Mouse (Mus musculus): ENCODE measurements around the gene Ppip5k1. TPM values are rescaled to one million over a fixed set of nuclear protein-coding genes. Genes with fewer than 3 reads are reported as not detected.
"Not testable (repeated sequence)": the region's sequence is repeated elsewhere in the genome, so short reads cannot be mapped to it uniquely, and the experiment has no call there.

Gene Ppip5k1
- polyA plus RNA-seq (2015; fragmentation: Nextera tagmentation; extraction: Ambion mirVana): 19.8 and 21.3 TPM in 2 replicates

DNA sequence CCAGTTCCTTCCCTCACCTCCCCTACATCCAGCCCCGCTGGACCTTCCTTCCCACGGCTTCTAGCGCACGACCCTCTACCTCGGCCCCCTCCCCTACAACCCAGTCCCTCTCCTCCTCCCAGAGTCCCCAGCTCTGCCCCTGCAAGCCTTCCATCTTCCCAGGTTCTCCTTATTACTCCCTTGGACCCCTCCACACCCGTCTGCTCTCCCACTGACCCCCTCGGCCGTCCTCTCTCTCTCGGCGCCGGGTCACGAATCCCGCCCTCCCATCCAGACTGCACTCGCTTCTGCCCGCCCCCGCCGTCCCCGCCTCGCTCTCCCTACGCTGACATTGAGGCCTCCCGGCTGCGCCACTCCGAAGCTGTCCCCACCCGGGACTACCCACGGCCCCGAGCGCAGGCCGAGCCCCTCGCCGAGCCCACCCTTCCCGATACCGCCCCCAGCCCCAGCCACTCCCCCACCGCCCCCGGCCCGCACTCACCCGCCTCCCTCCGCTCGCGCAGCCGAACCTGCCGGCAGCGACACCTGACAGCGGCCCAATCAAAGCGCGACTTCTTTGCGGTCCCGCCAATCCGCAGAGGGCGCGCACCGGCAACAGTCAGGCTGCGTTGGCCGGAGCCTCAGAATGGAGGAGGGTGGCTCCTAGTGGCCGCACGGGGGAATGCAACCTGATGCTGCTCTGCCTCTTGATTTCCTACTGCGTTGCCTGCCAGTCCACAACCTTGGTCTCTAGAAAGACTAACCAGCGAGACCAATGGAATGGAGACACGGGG lies at the start of gene Ppip5k1:
Gene Ppip5k1 (minus strand): TSS at position 577 of the 773 bp plus-strand sequence.
- Histone ChIP-seq H3K36me3 (peaks cover 2% of the 10 kb centered on the region), H3K9ac (peak within 1 kb of the TSS; percentile 85), H3K27me3 (no peaks in the 10 kb centered on the region), H3K4me3 (peak within 1 kb of the TSS; percentile 77), H3K27ac (replicated peaks) (peak within 1 kb of the TSS; percentile 88), H3K9me3 (no peaks in the 10 kb centered on the region), H3K4me1 (replicated peaks) (peaks cover 25% of the 10 kb centered on the region), H3K4me2 (peak within 1 kb of the TSS; percentile 80)
- under 1% methylated on average over 57 of the region's 58 CpGs for WGBS
- ATAC-seq (ENCODE audit: low FRiP score, low read depth): peak; percentile 96

DNA sequence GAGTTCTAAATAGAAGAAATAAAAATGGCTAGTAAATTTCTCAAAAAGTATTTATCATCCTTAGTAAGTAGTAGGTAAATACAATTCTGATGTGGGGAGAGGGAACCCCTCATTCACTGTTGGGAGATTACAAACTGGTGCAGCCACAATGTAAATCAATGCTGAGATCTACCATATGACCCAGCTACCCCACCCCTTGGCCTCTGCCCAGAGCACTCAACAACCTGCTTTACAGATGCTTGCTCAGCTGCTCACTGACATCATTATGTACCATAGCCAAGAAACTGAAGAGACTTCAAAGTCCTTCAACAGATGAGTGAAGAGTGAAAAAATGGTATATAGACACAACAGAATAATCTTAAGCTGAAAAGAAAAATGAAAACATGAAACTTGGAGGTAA lies 48.1 kb upstream of the Ppip5k1 start:
- no peak overlapping the region for H3K4me2 ChIP-seq
- no peaks in the 10 kb centered on the region for H3K9me3 ChIP-seq
- ATAC-seq (ENCODE audit: low FRiP score, low read depth): no peak
- no peaks in the 10 kb centered on the region for H3K36me3 ChIP-seq
- H3K9ac ChIP-seq: no peak overlapping the region
- H3K27ac ChIP-seq (replicated peaks): no peak overlapping the region
- no peaks in the 10 kb centered on the region for H3K4me1 ChIP-seq (replicated peaks)
- no peaks in the 10 kb centered on the region for H3K27me3 ChIP-seq
- H3K4me3 ChIP-seq: no peak overlapping the region

DNA sequence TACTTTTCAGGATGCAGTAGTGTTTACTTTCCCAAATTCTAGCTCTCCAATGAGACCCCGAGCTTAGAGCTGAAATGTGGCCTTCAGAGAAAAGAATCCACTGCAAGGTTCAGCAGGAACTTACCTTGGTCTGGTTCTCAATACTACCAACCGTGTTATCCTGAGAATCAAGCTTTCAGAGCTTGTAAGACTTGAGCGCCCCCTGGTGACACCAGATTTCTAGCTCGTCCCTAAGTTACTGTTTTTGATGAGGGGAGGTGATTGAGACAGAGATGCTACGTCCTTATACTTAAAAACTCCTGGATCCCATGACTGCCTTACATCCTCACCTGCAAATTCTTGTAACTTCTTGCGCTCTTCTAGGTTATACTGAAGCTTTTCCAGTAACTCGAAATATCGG lies 41.4 kb upstream of the Ppip5k1 start:
- Histone ChIP-seq H3K27ac (replicated peaks) (no peak overlapping the region), H3K4me3 (no peak overlapping the region), H3K4me1 (replicated peaks) (no peaks in the 10 kb centered on the region), H3K9me3 (no peaks in the 10 kb centered on the region), H3K36me3 (no peaks in the 10 kb centered on the region), H3K9ac (no peak overlapping the region), H3K27me3 (no peaks in the 10 kb centered on the region), H3K4me2 (no peak overlapping the region)
- 13% methylated on average over 8 of the region's 8 CpGs for WGBS
- 0 out of 2 replicates have a peak, but pooled peaks have one; percentile 56 for ATAC-seq (ENCODE audit: low FRiP score, low read depth)

DNA sequence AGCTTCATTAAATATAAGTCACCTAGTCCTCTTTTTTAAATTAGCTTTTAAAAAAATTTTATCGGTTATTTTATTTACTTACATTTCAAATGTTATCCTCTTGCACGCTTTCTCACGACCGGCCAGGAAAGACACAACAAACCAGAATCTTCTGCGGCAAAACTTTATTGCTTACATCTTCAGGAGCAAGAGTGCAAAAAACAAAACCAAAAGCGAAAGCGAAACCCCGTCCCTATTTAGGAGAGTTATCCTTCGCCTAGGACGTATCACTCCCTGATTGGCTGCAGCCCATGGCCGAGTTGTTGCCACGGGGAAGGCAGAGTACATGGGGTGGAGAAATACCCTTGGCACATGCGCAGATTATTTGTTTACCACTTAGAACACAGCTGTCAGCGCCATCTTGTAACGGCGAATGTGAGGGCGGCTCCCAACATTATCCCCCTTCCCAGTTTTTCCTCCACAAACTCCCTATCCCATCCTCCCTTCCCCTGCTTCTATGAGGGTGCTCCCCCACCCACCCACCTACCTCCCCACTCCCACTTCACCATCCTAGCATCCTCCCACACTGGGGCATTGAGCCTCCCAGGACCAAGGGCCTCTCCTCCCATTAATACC lies 31.9 kb upstream of the Ppip5k1 start, which contains the start of gene Strc:
Gene Strc (minus strand): TSS at position 208 of the 615 bp plus-strand sequence.
- not testable (repeated sequence) for H3K4me1 ChIP-seq (replicated peaks); ATAC-seq (ENCODE audit: low FRiP score, low read depth); H3K36me3 ChIP-seq; H3K27ac ChIP-seq (replicated peaks); H3K27me3 ChIP-seq; H3K9me3 ChIP-seq; H3K4me2 ChIP-seq; H3K4me3 ChIP-seq; H3K9ac ChIP-seq
- 95% methylated on average over 17 of the region's 17 CpGs for WGBS

DNA sequence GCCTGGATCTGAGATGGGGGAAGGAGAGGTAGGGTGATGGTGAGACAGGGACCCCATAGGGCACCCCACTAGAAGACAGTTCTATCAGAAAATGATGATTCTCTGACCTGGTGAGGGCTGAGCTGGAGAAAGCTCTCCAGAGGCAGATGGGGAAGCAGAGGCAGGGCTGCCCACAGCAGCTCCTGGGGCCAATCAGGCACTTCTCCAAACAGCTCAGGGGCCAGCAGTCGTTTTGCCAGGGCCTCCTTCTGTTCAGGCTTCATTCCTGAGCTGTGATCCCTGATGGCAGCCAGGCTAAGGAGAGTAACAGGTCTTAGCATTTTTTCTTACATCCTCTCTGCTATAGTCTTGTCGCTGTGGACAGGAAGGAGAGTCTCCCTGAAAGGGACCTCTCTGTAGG lies 19.6 kb upstream of the Ppip5k1 start:
- Histone ChIP-seq H3K27ac (replicated peaks) (no peak overlapping the region), H3K4me1 (replicated peaks) (no peaks in the 10 kb centered on the region), H3K9ac (no peak overlapping the region), H3K4me2 (no peak overlapping the region), H3K4me3 (no peak overlapping the region), H3K36me3 (no peaks in the 10 kb centered on the region), H3K9me3 (no peaks in the 10 kb centered on the region), H3K27me3 (no peaks in the 10 kb centered on the region)
- ATAC-seq (ENCODE audit: low FRiP score, low read depth): no peak
- 48% methylated on average over 2 of the region's 2 CpGs for WGBS

DNA sequence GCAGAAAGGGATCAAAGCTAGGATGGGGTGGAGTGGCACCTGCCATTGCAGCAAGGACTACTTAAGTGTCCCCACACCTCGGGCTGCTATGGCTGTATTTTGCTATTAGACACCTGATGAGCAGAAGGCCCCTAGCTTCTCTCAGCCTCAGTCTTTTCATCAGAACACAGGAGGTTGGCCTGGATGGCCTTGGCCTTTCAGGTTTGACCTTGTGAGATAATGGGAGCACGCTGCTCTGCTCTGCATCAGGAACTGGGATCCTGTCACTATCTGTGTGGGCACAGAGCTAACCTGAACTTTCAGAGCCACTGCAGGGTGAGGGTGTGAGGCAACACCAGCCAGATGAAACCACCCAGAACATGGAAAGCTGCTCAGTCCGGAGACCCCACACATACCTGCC lies 17.1 kb upstream of the Ppip5k1 start:
- H3K4me3 ChIP-seq: no peak overlapping the region
- H3K4me1 ChIP-seq (replicated peaks): no peaks in the 10 kb centered on the region
- 77% methylated on average over 3 of the region's 3 CpGs for WGBS
- no peak overlapping the region for H3K4me2 ChIP-seq
- H3K27ac ChIP-seq (replicated peaks): no peak overlapping the region
- H3K9me3 ChIP-seq: no peaks in the 10 kb centered on the region
- no peak for ATAC-seq (ENCODE audit: low FRiP score, low read depth)
- no peak overlapping the region for H3K9ac ChIP-seq
- H3K36me3 ChIP-seq: no peaks in the 10 kb centered on the region
- H3K27me3 ChIP-seq: no peaks in the 10 kb centered on the region

DNA sequence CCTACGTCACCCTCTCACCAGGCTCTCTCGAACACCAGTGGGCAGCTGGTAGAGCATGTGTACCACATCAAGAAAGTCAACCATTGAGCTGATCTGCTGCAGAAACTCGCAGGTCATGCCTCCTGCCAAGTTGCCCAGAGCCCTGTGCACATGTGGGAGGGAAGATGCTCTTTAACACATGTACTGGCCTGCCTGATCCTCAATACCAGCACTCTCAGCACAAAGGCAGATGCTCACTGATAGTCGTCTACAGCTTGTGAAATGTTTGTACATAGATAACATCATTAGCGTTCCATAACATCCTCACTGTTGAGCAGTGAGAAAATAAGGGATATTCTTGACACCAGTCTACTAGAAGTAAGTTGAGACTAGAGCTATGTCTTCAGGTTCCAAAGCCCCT lies 15.7 kb upstream of the Ppip5k1 start:
- H3K9me3 ChIP-seq: no peaks in the 10 kb centered on the region
- H3K27ac ChIP-seq (replicated peaks): no peak overlapping the region
- no peak overlapping the region for H3K4me2 ChIP-seq
- H3K27me3 ChIP-seq: no peaks in the 10 kb centered on the region
- no peak for ATAC-seq (ENCODE audit: low FRiP score, low read depth)
- H3K9ac ChIP-seq: no peak overlapping the region
- H3K4me1 ChIP-seq (replicated peaks): no peaks in the 10 kb centered on the region
- H3K4me3 ChIP-seq: no peak overlapping the region
- WGBS: 88% methylated on average over 5 of the region's 5 CpGs
- no peaks in the 10 kb centered on the region for H3K36me3 ChIP-seq

DNA sequence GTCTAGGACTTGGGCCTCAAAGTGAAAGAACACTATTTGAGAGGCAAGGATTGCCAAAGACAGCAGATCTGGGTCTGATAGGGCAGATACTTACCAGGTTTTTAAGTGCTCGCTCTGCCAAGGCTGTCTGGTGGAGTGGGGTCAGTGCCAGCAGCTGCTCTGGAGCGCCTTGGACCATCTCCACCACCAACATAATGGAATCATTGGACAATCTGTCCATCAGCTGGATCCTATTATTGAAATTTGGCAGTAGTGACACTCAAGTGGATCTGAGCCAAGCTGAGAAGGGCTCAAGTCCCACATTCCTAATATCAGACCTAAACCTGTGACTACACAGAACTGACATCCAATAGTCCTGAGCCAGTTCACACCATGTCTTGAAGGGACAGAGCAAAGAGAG lies 13.6 kb upstream of the Ppip5k1 start:
- H3K4me1 ChIP-seq (replicated peaks): no peaks in the 10 kb centered on the region
- no peak overlapping the region for H3K9ac ChIP-seq
- H3K9me3 ChIP-seq: no peaks in the 10 kb centered on the region
- H3K27ac ChIP-seq (replicated peaks): no peak overlapping the region
- no peaks in the 10 kb centered on the region for H3K27me3 ChIP-seq
- WGBS: 68% methylated on average over 2 of the region's 2 CpGs
- no peak for ATAC-seq (ENCODE audit: low FRiP score, low read depth)
- no peak overlapping the region for H3K4me2 ChIP-seq
- peaks cover 5% of the 10 kb centered on the region; the same call in 1 of the 2 replicates for H3K36me3 ChIP-seq
- H3K4me3 ChIP-seq: no peak overlapping the region

DNA sequence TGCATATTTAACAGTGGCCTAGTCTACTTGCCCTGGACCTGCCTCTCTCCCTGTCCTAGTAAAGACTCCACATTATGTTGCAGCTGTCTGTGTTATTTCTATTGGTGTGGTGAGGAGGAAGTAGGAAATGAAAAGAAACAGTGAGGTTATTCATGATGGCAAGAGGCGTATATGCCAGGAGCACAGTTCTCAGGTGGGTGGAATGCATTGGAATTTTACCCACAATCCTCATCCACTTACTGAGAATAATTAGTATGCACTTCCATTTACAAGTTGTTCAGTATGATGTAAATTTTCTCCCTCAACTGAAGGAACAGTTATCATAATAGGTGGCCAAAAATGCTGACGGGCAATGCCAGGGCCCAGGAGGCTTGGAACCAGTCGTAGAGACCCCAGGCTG lies 8.5 kb upstream of the Ppip5k1 start:
- WGBS: 85% methylated on average over 3 of the region's 3 CpGs
- H3K9ac ChIP-seq: no peak overlapping the region
- H3K36me3 ChIP-seq: peaks cover 7% of the 10 kb centered on the region; the same call in 1 of the 2 replicates
- no peak for ATAC-seq (ENCODE audit: low FRiP score, low read depth)
- no peak overlapping the region for H3K27ac ChIP-seq (replicated peaks)
- no peak overlapping the region for H3K4me2 ChIP-seq
- no peak overlapping the region for H3K4me3 ChIP-seq
- H3K4me1 ChIP-seq (replicated peaks): 0 out of 2 replicates have a peak, but pooled peaks cover 6% of the 10 kb centered on the region
- H3K9me3 ChIP-seq: no peaks in the 10 kb centered on the region
- no peaks in the 10 kb centered on the region for H3K27me3 ChIP-seq

DNA sequence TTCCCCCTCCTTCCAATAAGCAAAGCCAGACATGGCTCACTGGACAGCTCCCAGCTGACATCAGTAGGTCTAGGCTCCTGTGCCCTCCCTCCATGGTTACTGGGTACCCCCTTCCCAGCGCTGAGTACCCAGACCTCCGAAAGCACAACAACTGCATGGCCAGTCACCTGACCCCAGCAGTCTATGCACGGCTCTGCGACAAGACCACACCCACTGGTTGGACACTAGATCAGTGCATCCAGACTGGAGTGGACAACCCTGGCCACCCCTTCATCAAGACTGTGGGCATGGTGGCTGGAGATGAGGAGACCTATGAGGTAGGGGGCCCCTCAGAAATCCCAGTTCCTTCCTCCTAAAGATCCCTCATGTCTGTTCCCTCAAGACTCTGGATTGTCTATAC lies 4.3 kb upstream of the Ppip5k1 start:
- H3K4me2 ChIP-seq: peak overlapping the region; percentile 61
- H3K4me3 ChIP-seq: peak overlapping the region; percentile 47
- ATAC-seq (ENCODE audit: low FRiP score, low read depth): no peak
- no peaks in the 10 kb centered on the region for H3K27me3 ChIP-seq
- no peaks in the 10 kb centered on the region for H3K9me3 ChIP-seq
- H3K27ac ChIP-seq (replicated peaks): no peak overlapping the region
- no peak overlapping the region for H3K9ac ChIP-seq
- 55% methylated on average over 4 of the region's 4 CpGs for WGBS
- peaks cover 20% of the 10 kb centered on the region for H3K4me1 ChIP-seq (replicated peaks)
- peaks cover 7% of the 10 kb centered on the region; the same call in 1 of the 2 replicates for H3K36me3 ChIP-seq

DNA sequence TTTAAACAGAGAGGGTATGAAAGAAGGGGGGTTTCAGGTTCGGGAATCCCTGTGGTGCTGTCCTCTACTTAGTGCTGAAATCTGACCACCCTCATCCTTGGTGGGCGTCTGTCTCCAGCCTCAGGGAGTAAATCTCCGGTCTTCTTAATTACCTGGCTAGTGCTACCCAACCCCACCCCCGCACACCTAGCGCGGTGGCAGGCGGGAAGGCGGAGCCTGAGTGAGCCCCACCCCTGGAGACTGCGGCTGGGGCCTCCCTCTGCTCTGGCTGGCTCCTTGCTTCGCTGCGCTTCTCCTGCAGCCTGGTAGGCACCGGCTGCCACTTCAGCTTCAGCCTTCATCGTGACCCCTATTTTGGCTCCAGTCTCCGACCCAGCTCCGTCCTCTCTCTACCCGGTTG lies 3.2 kb upstream of the Ppip5k1 start:
- Histone ChIP-seq H3K9ac (peak overlapping the region; percentile 71), H3K27me3 (no peaks in the 10 kb centered on the region)
- under 1% methylated on average over 16 of the region's 16 CpGs for WGBS

DNA sequence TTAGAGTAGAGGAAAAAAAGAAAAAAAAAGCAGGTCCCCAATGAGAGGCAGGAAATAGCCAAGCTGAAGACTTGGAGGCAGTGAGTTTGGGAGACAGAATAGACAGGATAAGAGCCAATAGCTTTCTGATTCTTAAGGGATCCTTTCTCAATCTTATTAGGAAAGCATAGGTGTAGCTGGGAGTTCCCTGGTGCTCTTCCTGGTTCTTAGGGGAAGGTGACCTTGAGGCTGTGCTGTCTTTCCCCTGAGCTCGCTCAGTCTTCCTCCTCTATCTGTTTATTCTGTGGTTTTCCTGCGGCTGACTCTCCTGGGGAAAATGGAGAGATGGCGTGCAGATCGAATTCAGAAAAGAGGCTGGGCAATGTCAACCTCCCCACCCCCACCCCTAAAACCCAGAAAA lies 2.8 kb upstream of the Ppip5k1 start:
- Histone ChIP-seq H3K9me3 (no peaks in the 10 kb centered on the region), H3K9ac (peak overlapping the region; percentile 71), H3K4me3 (peak overlapping the region; percentile 47), H3K27ac (replicated peaks) (peak overlapping the region; percentile 85), H3K4me2 (peak overlapping the region; percentile 61), H3K4me1 (replicated peaks) (peaks cover 25% of the 10 kb centered on the region), H3K27me3 (no peaks in the 10 kb centered on the region), H3K36me3 (no peaks in the 10 kb centered on the region)
- 4% methylated on average over 4 of the region's 4 CpGs for WGBS
- no peak for ATAC-seq (ENCODE audit: low FRiP score, low read depth)

More for the DNA sequence above, 3.2 kb upstream of the Ppip5k1 start:
- H3K4me3 ChIP-seq: peak overlapping the region; percentile 47
- no peaks in the 10 kb centered on the region for H3K9me3 ChIP-seq
- peak; percentile 83 for ATAC-seq (ENCODE audit: low FRiP score, low read depth)
- peak overlapping the region; percentile 61 for H3K4me2 ChIP-seq
- H3K36me3 ChIP-seq: no peaks in the 10 kb centered on the region
- H3K27ac ChIP-seq (replicated peaks): peak overlapping the region; percentile 85
- peaks cover 25% of the 10 kb centered on the region for H3K4me1 ChIP-seq (replicated peaks)

All from hindbrain, embryonic 15.5 days (tissue).